Mouse (Mus musculus) testis, postnatal 10 days (tissue): ENCODE data around the gene Rexo5.
A peak's percentile ranks its signal among the peaks of the same experiment; 100 is the strongest.

Source experiments
- DNase-seq: peaks from one replicate; pipeline ENCODE4 v3.0.0; 2021; ENCODE audit warnings: low spot score

The Rexo5 gene

DNA sequence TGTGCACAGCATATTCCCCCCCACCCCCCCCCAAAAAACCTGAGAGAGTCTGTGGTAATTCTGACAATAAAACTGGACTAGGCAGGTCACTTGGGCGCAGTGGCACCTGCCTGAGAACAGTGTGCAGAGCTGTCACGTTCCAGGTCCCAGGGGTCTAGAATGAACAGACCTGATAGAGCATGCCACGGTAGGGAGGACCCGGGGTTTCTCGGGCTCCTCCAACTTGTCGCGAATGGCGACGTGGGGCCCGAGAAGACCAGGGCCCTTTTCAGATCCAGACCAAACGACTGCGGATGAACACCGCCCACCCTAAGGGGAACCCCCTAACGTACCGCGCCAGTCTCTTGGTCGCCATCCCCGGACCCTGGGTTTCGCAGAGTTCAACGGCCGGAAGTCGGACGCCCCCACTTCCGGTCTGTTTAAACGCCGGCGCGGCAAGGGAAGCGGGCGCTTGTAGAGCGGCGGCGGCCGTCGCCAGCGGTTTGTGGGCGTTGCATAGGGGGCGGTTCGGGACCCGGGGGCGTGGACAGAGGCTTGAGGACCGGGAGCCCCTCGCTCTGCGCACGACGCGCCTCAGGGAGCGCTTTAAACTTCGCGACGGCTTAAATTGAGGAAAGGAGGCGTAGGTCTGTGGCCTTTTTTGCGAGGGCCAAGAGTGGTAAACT lies at the start of gene Rexo5, which contains the start of gene Eri2:
Gene Rexo5, plus strand, starts transcription at position 421 of the 665 bp plus-strand sequence.
Gene Eri2, minus strand, starts transcription at position 473 of the 665 bp plus-strand sequence.
- DNase-seq: peak; percentile 90

DNA sequence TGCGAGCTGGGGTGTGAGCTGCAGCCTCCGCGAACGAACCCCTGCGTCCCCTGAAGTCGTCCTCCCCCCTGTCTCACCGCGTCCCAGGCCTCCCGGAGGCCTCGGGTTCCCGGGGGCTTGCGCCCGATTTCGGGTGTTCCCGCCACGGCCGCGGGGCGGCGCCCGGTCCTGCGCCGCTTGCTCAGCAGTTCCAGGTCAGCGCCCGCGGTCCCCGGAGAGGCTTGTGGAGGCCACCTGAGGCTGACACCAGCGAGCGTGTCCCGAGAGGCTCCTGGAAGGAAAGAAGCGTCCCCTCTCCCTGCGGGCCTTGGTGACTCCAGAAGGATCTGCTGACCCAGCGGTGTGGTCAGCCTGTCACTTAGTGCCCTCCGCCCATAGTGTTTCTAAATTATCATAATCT lies 49.5 kb upstream of the Rexo5 start:
- no peak for DNase-seq

DNA sequence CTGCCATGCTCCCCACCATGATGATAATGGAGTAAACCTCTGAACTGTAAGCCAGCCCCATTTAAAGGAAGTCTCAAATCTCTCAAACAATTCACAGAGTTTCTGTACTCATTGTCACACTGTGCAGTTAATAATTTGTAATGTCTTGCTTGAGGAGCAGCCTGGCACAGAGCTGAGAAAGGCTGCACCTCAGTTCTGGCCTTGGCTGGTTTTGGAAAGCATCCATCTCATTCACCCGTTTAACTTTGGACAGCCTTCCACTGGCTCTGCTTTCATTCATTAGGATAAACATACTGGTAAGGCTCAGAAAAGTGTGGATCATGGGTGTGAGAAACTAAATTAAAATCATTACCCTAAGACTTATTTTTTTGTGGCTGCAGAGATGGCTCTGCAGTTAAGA lies 47.9 kb upstream of the Rexo5 start:
- DNase-seq: no peak

DNA sequence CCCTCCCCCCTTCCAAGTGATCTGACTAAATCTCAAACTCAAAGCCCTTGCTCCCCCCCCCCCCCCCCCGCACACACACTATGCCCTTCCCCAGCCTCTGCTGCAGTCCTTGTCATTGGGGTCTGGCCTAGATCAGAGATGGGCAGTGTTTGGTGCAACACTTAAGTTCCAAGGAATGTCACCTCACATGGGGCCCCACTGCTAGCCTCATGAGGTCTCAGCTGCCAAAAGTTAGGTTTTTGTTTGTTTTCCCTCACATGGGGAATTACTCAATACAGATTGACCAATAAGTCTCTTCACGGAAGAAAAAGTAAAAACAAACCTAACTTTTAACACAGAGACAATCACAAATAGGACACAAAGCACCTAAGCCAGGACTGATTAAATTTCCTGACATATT lies 45.0 kb upstream of the Rexo5 start:
- no peak for DNase-seq

DNA sequence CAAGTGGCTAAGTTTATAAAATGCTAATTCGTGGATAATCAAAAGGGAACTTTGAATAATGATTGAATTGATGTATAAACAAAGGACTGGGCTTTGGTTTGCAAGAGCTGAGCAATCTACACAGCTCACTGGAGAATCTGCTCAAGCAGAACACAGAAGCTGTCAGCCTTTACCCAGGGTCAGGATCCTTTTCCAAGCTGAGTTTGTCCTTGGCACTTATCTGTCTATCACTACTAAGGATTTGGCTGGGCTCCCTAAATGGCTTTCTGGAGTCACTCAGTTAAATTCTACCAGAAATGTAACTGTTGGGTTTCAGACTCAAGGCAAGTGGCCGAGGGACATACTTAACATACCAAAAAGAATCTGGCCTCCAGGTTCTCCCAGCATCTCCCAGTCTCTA lies 43.9 kb upstream of the Rexo5 start:
- DNase-seq: no peak

DNA sequence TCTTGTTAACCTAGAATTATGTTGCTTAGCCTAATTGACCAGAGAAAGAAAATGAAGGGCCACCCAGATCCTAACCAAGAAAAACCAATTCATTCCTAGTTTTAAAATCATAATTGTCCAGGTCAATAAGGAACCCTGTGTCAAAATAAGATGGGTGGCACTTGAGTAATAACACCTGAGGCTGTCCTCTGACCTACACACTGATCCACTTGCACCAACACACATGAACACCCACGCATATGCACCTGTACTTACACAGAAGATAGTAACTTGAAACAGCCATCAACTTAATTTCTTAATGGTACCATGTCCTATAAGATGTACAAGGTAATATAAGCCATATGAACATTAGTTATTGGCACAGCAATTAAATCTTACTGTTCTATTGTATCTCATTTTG lies 40.1 kb upstream of the Rexo5 start:
- no peak for DNase-seq

DNA sequence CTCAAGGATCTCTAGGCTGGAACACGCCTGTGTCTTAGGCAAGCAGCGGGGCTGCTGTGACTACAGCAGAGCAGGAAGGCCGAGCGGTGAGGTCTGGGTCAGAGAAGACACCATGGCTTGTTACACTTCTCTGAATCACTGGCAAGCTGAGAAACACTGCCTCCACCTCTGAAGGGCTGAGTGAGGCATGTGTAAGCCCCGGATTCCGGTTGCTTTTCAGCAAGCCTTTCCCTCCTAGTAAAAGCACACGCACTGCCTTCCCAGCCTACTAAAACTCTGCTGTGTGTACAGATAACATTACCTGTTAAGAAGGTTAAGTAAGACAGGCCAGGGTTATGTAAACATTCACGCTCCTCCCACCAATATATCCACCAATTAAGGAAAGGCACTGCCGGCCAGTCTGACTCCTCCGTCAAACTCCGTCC lies 33.3 kb upstream of the Rexo5 start, which contains the start of gene Acsm3:
Gene Acsm3, plus strand, starts transcription at position 397 of the 425 bp plus-strand sequence.
- no peak for DNase-seq

DNA sequence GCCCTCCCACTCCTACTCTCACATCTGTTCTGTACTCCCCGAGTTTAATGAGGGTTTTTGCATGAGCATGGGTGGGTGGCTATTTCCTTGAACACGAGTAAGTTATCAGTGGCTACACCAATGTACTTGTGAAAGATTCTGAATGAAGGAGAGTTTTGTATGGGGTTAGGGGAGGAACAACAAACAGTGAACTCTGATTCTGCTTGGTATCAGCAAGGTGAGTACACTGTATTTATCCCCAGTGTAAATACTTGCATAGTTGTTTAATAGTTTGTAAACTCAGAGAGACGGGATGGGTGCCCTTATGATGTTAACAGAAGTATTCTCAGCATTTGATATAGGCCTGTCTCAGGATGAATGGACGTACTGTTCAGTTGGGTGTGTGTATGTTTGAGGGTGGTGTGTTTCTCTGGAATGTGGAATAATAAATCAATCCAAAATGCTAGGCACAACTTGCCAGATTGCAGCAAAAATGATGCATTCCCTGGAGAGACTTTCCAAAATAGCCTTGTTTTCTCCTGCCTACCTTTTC lies 31.6 kb upstream of the Rexo5 start:
- DNase-seq: no peak

DNA sequence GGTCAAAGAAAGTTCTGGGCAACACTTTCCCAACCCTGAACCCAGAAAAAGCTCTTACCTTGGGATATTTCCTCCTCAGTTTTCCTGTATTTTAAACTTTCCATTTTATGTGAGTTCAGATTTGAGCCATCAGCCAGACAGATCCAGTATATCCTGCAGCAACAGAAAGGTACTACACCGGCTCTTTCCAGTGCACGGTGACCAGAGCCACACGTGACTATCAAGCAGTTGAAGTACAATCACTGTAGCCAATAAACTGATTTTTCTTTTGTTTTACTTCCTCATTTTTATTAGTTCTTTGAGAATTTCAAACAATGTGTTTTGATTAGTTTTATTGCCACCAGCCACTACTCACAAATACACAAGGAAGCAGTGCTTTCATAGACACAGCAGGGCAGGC lies 29.4 kb upstream of the Rexo5 start:
- no peak for DNase-seq

DNA sequence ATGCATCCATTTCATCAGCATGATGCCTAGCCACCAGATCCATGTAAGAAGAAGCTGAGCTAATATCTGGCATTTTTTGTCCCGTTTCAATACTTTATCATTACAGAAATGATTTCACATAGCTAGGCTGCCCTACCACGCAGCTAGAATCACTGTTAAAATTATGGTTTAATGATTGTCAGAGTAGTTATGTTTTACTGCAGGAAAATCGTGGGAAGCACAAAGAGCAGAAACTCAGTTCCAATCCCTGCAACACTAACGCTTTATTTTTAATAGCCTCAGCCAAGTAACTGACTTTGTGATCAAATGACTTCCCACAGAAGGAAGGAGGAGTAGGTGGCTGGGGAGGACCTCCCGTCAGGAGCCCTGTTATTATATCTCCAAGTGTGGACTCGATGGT lies 26.8 kb upstream of the Rexo5 start:
- DNase-seq: no peak

DNA sequence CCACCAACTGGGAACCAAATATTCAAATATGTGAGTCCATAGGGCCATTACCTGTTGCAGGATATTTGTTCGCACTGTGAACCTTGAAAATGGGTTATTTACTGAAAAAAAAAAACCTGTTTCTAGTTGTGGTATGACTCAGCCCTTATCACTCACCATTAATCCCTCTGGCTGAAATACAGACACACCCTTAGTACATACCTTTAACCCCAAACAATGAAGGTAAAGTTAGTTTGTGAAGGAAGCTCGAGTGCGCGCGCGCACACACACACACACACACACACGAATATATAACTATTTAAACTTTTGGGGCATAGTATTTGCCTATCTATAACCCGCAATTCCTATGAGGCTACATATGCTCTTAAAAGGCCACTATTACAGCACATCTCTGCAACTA lies 23.9 kb upstream of the Rexo5 start:
- no peak for DNase-seq

DNA sequence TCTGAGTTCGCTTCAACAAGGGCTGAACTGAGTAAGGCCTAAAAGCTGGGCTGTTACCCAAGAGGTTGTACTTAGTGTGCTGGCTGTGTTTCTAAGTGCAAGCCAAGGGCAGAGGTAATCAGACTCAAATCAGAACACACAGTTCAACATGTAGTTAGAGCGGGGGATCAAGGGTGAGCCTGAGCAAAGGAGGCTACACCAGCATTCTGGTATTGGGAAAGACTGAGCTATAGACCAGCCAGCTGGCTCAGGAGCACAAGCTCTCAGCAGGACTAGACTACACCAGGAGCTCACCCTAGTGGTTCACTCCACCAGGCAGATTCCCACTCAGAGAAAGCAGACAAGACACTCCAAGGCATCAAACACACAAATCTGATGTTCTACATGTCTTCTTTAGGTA lies 10.4 kb upstream of the Rexo5 start:
- peak; percentile 50 for DNase-seq

DNA sequence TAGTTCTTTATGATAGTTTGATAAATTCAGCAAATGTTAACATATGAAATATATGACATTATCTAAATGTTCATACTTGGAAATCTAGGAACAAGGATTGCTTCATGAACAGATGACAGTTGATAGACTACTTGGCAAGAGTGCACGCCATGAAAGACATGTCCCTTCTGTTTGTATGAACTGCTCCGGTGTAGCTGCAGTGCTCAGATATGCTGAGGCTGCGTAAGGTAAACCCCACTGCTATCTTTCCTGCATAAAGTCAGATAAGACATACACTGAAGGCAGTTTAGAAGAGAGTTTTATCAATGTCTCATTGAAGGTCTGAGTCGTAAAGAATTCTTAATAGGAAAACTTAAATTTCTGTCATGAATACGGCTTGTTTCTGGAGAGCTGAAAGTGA lies 8.9 kb upstream of the Rexo5 start:
- DNase-seq: no peak

DNA sequence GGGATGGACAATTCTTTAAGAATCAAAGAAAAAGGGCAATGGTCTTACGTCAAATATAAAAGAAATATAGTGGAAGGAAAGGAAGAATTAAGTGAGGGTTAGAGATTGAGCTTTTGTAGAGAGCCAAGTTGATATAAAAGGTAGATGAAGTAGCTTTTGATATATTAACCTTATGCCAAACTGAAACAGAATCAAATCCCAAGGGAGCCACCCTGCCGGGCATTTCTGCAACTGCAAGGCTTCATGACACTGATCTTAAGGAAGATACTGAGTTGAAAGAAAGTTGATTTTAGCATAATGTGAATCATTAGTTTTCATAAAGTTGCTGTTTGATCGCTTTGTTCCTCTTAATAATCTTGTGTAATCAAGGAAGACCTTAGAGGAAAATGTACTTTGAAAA lies 4.8 kb upstream of the Rexo5 start:
- DNase-seq: no peak

DNA sequence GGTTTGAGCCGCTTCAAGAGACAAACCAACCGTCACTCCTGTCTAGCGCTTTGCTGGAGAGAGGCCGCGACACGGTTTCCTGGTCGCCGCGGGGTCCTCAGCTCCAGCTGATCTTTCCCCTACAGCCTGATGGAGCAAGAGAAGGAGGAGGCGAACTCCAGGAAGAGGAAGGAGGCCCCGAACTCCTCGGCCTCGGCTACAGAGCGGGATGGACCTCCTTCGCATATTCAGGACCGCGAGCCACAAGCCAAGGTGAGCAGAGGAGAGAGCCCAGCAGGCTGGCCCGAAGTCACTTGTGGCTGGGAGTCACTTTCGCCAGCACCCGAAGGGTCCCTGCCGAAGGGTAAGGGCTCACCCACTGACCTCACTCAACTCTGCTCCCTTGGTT lies 439 bp downstream of the Rexo5 start:
- no peak for DNase-seq

DNA sequence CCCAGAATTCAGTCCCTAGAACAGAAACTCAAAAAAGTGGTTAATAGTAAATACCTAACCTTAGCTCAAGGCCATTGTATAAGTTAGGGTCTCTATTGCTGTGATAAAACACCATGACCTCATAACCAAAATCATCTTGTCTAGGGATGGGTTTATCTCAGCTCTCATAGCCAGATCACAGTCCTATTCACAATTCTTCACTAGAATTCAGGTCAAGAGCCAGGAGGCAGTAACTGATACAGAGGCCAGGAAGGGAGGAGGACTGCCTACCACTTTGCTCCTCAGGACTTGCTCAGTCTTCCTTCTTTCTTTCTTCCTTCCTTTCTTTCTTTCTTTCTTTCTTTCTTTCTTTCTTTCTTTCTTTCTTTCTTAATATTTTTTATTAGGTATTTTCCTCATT lies 1.5 kb downstream of the Rexo5 start:
- DNase-seq: no peak

DNA sequence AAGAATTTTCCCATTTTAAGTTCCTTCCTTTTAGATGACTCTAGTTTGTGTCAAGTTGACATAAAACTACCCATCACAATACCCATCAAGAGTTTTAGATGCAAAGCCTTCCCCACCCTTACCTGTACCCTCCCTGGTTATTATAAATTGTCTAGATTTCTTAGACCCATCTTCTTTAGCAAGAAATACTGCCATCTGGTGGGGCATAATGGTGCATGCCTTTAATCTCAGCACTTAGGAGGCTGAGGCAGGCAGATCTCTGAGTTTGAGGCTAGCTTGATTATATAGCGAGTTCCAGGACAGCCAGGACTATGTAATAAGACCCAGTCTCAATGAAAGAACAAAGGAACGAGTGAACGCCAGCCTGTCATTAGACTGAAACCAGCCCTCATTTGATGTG lies 6.7 kb downstream of the Rexo5 start:
- no peak for DNase-seq

DNA sequence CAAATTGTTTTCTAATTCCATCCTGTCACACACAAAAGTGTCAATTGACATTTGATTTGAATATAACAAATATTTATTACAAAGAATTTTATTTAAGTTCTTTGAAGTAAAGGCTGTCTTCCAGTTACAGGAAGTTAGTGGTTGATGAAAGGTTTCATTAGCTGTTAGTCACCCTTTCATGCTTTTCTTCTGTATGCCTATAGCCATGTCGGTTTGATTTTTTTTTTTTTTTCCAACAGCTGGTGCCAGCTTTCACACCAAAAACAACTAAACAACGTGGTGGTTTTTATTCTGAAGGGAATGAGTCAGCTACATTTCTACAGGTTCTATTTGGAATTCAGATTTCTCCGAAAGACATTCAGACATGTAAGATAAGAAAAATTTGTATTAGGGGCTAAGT lies 7.2 kb downstream of the Rexo5 start:
- DNase-seq: no peak

DNA sequence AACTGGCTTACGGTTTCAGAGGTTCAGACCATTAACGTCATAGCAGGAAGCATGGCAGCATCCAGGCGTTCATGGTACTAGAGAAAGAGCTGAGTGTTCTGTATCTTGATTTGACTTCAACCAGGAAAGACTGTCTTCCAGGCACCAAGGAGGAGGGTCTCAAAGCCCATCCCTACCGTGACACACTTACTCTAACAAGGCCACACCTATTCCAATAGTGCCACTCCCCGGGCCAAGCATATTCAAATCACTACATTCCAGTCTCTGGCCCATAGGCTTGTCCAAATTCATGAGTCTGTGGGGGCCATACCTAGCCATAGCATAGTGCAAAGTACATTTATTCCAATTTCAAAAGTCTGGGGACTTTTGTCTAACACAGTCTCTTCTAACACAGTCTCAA lies 13.6 kb downstream of the Rexo5 start:
- DNase-seq: no peak

DNA sequence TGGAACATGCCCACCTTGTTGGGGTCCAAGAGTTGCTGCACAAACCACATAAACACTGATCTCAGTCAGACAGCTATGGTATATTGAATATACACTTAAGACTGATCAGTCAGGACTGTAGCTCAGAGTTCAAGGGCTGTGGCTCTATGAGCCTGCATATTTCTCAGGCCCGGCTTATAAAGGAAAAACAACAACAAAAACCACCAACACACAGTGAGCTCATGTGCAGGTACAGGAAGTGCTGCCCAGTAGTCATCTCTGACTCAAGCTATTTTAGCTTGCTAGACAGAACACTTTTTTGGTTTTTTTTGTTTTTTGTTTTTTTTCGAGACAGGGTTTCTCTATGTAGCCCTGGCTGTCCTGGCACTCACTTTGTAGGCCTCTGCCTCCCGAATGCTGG lies 14.9 kb downstream of the Rexo5 start:
- no peak for DNase-seq

DNA sequence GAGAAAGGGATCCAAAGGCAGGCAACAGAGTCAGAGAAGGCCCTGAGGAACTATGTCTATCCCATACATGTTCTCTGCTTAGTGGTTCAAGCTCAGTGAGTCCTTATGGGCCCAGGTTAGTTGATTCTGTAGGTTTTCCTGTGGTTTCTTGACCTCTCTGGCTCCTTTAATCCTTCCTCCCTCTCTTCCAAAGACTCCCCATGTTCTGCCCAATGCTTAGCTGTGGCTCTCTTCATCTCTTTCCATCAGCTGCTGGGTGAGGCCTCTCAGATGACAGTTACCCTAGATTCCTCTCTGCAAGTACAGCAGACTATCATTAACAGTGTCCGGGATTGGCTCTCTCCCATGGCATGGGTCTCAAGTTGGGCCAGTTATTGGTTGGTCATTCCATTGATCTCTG lies 41.6 kb downstream of the Rexo5 start:
- DNase-seq: no peak

DNA sequence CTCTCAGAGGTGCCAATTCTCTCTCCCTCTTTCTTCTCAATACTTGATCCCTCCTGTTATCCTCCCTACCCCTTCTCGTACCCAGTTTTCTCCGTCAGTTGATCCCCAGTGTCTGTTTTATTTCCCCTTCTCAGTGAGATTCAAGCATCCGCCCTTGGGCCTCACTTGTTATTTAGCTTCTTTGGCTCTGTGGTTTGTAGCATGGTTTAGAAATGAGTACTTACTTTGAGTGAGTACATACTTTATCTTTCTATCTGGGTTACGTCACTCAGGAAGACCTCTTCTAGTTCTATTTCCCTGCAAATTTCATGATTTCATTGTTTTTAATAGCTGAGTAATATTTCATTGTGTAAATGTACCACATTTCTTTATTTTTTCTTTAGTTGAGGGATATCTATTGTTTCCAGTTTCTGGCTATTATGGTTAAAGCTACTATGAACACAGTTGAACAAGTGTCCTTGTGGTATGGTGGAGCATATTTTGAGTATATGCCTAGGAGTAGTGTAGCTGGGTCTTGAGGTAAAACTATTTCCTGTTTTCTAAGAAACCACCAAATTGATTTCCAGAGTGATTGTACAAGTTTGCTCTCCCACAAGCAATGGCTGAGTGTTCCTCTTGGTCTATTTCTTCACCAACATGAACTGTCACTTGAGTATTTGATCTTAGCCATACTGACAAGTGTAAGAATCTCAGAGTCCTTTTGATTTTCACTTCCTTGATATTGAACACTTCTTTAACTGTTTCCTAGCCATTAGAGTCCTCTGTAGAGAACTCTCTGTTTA lies 42.4 kb downstream of the Rexo5 start:
- DNase-seq: no peak

DNA sequence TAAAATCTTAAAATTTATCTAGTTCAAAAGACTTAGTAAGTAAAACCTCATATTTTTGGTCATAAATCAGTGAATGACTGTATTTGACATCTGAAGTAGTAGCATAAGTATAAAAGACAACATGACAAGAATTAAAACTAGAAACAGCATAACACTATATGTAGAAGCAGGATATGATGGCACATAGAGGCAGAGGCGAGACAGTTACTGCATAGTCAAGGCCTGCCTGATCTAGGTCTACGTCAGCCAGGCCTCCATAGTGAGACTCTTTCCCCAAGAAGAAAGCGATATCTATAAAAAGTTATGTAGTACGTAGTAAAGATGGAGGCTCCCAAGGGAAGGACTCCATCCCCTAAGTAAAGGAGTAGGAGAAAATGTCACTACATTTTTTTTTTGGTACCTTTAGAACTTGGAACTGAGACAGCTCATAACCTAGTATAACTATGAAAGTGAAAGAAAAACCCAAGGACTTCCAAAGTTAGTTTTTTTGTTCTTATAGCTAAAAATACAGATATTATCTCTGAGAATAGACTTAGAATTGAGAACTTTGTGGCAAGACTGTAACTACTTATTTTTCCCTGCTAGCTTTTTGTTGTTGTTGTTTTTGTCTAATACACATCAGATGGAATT lies 48.1 kb downstream of the Rexo5 start:
- DNase-seq: no peak
